Mouse (Mus musculus): ENCODE results near the gene Slc15a2. TPM values are rescaled to one million over a fixed set of nuclear protein-coding genes. Genes with fewer than 3 reads are reported as not detected.

The Slc15a2 gene
- polyA plus RNA-seq, 1 experiment from 2014 or later, result 0.42 TPM

- Histone ChIP-seq H3K4me2 (ENCODE audit: low read length) (no peak overlapping the region), H3K9me3 (ENCODE audit: control insufficient read depth, low read length) (no peaks in the 10 kb centered on the region), H3K27ac (replicated peaks in 1 of 2; ENCODE audit: control insufficient read depth in 1 of 2, insufficient read depth in 1 of 2, low read depth in 2 of 2, low read length in 2 of 2) (no peak overlapping the region), H3K9ac (ENCODE audit: low read length) (no peak overlapping the region), H3K4me3 (ENCODE audit: control insufficient read depth in 1 of 2, insufficient read depth in 1 of 2, low read depth in 1 of 2, low read length in 2 of 2) (no peak overlapping the region), H3K27me3 (ENCODE audit: control insufficient read depth, insufficient read depth, low read length) (no peaks in the 10 kb centered on the region), H3K36me3 (ENCODE audit: control insufficient read depth, insufficient read depth, low read length) (no peaks in the 10 kb centered on the region), H3K4me1 (ENCODE audit: control insufficient read depth in 2 of 2, insufficient read depth in 2 of 2, low read length in 2 of 2) (peaks cover 0 to 2% of the 10 kb centered on the region in 2 experiments; a peak in 1 of 4 replicates)
- 19% methylated on average over 7 of the region's 7 CpGs for WGBS
- peak; percentile 79; the same call in 1 of the 2 replicates for ATAC-seq (ENCODE audit: insufficient number of reproducible peaks, insufficient read depth, low FRiP score, low read depth)
These were observed 32.7 kb upstream of the Slc15a2 start for GRCm38 (mm10) chr16:36817321-36817926.

- Histone ChIP-seq H3K27ac (replicated peaks in 1 of 2; ENCODE audit: control insufficient read depth in 1 of 2, insufficient read depth in 1 of 2, low read depth in 2 of 2, low read length in 2 of 2) (no peak overlapping the region), H3K4me1 (ENCODE audit: control insufficient read depth in 2 of 2, insufficient read depth in 2 of 2, low read length in 2 of 2) (peaks cover 0 to 2% of the 10 kb centered on the region in 2 experiments; a peak in 1 of 4 replicates), H3K9me3 (ENCODE audit: control insufficient read depth, low read length) (no peaks in the 10 kb centered on the region), H3K27me3 (ENCODE audit: control insufficient read depth, insufficient read depth, low read length) (no peaks in the 10 kb centered on the region), H3K36me3 (ENCODE audit: control insufficient read depth, insufficient read depth, low read length) (no peaks in the 10 kb centered on the region), H3K4me2 (ENCODE audit: low read length) (no peak overlapping the region), H3K9ac (ENCODE audit: low read length) (no peak overlapping the region), H3K4me3 (ENCODE audit: control insufficient read depth in 1 of 2, insufficient read depth in 1 of 2, low read depth in 1 of 2, low read length in 2 of 2) (no peak overlapping the region)
- ATAC-seq (ENCODE audit: insufficient number of reproducible peaks, insufficient read depth, low FRiP score, low read depth), result no peak
These were observed 32.2 kb upstream of the Slc15a2 start for GRCm38 (mm10) chr16:36816916-36817315.

DNA sequence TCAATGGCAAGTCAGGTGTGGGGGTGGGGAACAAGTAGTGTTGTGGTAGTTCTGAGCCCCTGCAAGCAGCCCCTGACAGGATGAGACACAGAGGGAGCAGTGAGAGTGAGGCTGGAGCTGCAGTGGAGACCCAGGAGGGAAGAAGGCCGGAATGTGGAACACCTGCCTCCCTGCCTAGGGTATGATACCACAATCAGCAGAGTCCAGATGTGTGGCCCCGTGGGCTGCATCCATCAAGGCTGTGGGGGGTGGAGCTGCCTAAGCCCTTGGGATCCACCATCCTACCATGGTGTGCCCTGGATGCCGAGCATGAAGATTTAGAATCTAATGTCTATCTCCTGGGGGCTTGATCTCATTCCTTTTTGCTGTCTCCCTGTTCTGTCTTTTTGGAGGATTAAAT is 28.9 kb upstream of the Slc15a2 start:
- Histone ChIP-seq H3K9me3 (ENCODE audit: control insufficient read depth, low read length) (no peaks in the 10 kb centered on the region), H3K27me3 (ENCODE audit: control insufficient read depth, insufficient read depth, low read length) (no peaks in the 10 kb centered on the region), H3K4me1 (ENCODE audit: control insufficient read depth in 2 of 2, insufficient read depth in 2 of 2, low read length in 2 of 2) (no peaks in the 10 kb centered on the region), H3K9ac (ENCODE audit: low read length) (no peak overlapping the region), H3K36me3 (ENCODE audit: control insufficient read depth, insufficient read depth, low read length) (no peaks in the 10 kb centered on the region), H3K4me3 (ENCODE audit: control insufficient read depth in 1 of 2, insufficient read depth in 1 of 2, low read depth in 1 of 2, low read length in 2 of 2) (no peak overlapping the region), H3K27ac (replicated peaks in 1 of 2; ENCODE audit: control insufficient read depth in 1 of 2, insufficient read depth in 1 of 2, low read depth in 2 of 2, low read length in 2 of 2) (no peak overlapping the region), H3K4me2 (ENCODE audit: low read length) (no peak overlapping the region)
- no peak for ATAC-seq (ENCODE audit: insufficient number of reproducible peaks, insufficient read depth, low FRiP score, low read depth)
- WGBS, result 53% methylated on average over 3 of the region's 3 CpGs

- H3K4me1 ChIP-seq (ENCODE audit: control insufficient read depth in 2 of 2, insufficient read depth in 2 of 2, low read length in 2 of 2), result no peaks in the 10 kb centered on the region
- H3K27ac ChIP-seq (replicated peaks in 1 of 2; ENCODE audit: control insufficient read depth in 1 of 2, insufficient read depth in 1 of 2, low read depth in 2 of 2, low read length in 2 of 2), result no peak overlapping the region
- no peak overlapping the region for H3K4me2 ChIP-seq (ENCODE audit: low read length)
- H3K27me3 ChIP-seq (ENCODE audit: control insufficient read depth, insufficient read depth, low read length), result no peaks in the 10 kb centered on the region
- no peak overlapping the region for H3K9ac ChIP-seq (ENCODE audit: low read length)
- H3K4me3 ChIP-seq (ENCODE audit: control insufficient read depth in 1 of 2, insufficient read depth in 1 of 2, low read depth in 1 of 2, low read length in 2 of 2), result no peak overlapping the region
- H3K9me3 ChIP-seq (ENCODE audit: control insufficient read depth, low read length), result no peaks in the 10 kb centered on the region
- H3K36me3 ChIP-seq (ENCODE audit: control insufficient read depth, insufficient read depth, low read length), result no peaks in the 10 kb centered on the region
- 91% methylated on average over 3 of the region's 3 CpGs for WGBS
- no peak for ATAC-seq (ENCODE audit: insufficient number of reproducible peaks, insufficient read depth, low FRiP score, low read depth)
These were observed 23.9 kb upstream of the Slc15a2 start for GRCm38 (mm10) chr16:36808616-36809015.

DNA sequence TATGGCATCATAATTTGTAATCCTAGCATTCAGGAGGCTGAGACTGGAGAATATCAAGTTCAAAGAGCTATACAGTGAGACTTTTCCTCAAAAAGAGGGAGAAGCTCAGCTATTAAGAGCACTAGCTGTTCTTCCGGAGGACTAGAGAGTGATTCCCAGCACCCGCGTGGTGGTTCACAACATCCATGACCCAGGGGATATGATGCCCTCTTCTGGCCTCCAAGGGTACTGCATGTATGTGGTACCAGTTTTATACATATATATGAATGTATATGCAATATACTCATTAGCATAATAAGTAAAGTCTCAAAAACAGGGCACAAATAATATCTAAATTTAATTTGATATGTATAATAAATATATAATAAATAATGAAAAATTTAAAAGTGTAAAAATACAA is 17.6 kb upstream of the Slc15a2 start:
- no peak overlapping the region for H3K9ac ChIP-seq (ENCODE audit: low read length)
- H3K4me2 ChIP-seq (ENCODE audit: low read length), result no peak overlapping the region
- H3K4me3 ChIP-seq (ENCODE audit: control insufficient read depth in 1 of 2, insufficient read depth in 1 of 2, low read depth in 1 of 2, low read length in 2 of 2), result no peak overlapping the region
- no peak overlapping the region for H3K27ac ChIP-seq (replicated peaks in 1 of 2; ENCODE audit: control insufficient read depth in 1 of 2, insufficient read depth in 1 of 2, low read depth in 2 of 2, low read length in 2 of 2)
- no peak for ATAC-seq (ENCODE audit: insufficient number of reproducible peaks, insufficient read depth, low FRiP score, low read depth)
- no peaks in the 10 kb centered on the region for H3K36me3 ChIP-seq (ENCODE audit: control insufficient read depth, insufficient read depth, low read length)
- H3K4me1 ChIP-seq (ENCODE audit: control insufficient read depth in 2 of 2, insufficient read depth in 2 of 2, low read length in 2 of 2), result no peaks in the 10 kb centered on the region
- H3K9me3 ChIP-seq (ENCODE audit: control insufficient read depth, low read length), result no peaks in the 10 kb centered on the region
- WGBS, result 83% methylated on average over 3 of the region's 3 CpGs
- no peaks in the 10 kb centered on the region for H3K27me3 ChIP-seq (ENCODE audit: control insufficient read depth, insufficient read depth, low read length)

DNA sequence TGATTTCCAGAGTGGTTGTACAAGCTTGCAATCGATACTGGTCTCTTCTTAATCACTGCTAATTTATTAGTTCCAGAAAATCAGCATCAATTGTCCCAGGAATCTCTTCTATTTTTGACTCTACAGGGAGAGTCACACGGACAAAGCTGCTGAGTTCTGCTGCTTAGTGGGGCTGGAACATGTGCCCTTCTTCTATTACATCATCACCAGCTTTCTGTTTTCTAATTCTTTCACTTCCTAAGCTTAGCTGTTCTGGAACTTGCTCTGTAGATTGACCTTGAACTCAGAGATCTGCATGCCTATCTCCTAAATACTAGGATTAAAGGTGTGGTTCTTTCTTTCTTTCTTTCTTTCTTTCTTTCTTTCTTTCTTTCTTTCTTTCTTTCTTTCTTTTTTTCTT is 13.6 kb upstream of the Slc15a2 start:
- H3K27ac ChIP-seq (replicated peaks in 1 of 2; ENCODE audit: control insufficient read depth in 1 of 2, insufficient read depth in 1 of 2, low read depth in 2 of 2, low read length in 2 of 2), result no peak overlapping the region
- no peak overlapping the region for H3K4me2 ChIP-seq (ENCODE audit: low read length)
- H3K9me3 ChIP-seq (ENCODE audit: control insufficient read depth, low read length), result no peaks in the 10 kb centered on the region
- WGBS, result 70% methylated on average over 2 of the region's 2 CpGs
- H3K9ac ChIP-seq (ENCODE audit: low read length), result no peak overlapping the region
- ATAC-seq (ENCODE audit: insufficient number of reproducible peaks, insufficient read depth, low FRiP score, low read depth), result no peak
- H3K4me1 ChIP-seq (ENCODE audit: control insufficient read depth in 2 of 2, insufficient read depth in 2 of 2, low read length in 2 of 2), result no peaks in the 10 kb centered on the region
- H3K27me3 ChIP-seq (ENCODE audit: control insufficient read depth, insufficient read depth, low read length), result no peaks in the 10 kb centered on the region
- no peaks in the 10 kb centered on the region for H3K36me3 ChIP-seq (ENCODE audit: control insufficient read depth, insufficient read depth, low read length)
- H3K4me3 ChIP-seq (ENCODE audit: control insufficient read depth in 1 of 2, insufficient read depth in 1 of 2, low read depth in 1 of 2, low read length in 2 of 2), result no peak overlapping the region

GRCm38 (mm10) chr16:36794976-36795375 is 10.2 kb upstream of the Slc15a2 start:
- H3K4me2 ChIP-seq (ENCODE audit: low read length), result no peak overlapping the region
- no peaks in the 10 kb centered on the region for H3K27me3 ChIP-seq (ENCODE audit: control insufficient read depth, insufficient read depth, low read length)
- no peak overlapping the region for H3K9ac ChIP-seq (ENCODE audit: low read length)
- H3K4me1 ChIP-seq (ENCODE audit: control insufficient read depth in 2 of 2, insufficient read depth in 2 of 2, low read length in 2 of 2), result no peaks in the 10 kb centered on the region; a peak in 1 of 4 replicates
- no peaks in the 10 kb centered on the region for H3K36me3 ChIP-seq (ENCODE audit: control insufficient read depth, insufficient read depth, low read length)
- H3K9me3 ChIP-seq (ENCODE audit: control insufficient read depth, low read length), result no peaks in the 10 kb centered on the region
- WGBS, result 64% methylated on average over 2 of the region's 2 CpGs
- H3K4me3 ChIP-seq (ENCODE audit: control insufficient read depth in 1 of 2, insufficient read depth in 1 of 2, low read depth in 1 of 2, low read length in 2 of 2), result no peak overlapping the region
- ATAC-seq (ENCODE audit: insufficient number of reproducible peaks, insufficient read depth, low FRiP score, low read depth), result no peak
- H3K27ac ChIP-seq (replicated peaks in 1 of 2; ENCODE audit: control insufficient read depth in 1 of 2, insufficient read depth in 1 of 2, low read depth in 2 of 2, low read length in 2 of 2), result no peak overlapping the region

DNA sequence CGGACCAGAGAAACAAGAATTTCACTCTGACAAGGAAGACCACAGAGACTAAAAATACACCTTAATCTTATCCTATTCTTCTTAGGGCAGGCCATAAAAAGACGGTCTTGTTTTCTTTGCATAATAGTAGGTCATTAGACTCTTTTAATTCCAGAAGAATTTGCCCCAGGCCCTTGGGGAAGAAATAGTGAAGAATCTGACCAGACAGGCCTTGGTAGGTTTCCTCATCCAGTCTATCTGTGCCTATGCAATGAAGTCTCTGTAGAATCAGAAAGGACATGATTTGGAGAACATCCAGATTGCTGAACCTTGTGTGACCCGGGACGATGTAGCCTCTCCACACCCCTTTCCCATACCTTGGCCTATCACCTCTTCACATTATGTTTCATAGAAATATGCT is 5.4 kb upstream of the Slc15a2 start:
- H3K4me1 ChIP-seq (ENCODE audit: control insufficient read depth in 2 of 2, insufficient read depth in 2 of 2, low read length in 2 of 2), result no peaks in the 10 kb centered on the region; a peak in 1 of 4 replicates
- H3K4me2 ChIP-seq (ENCODE audit: low read length), result no peak overlapping the region
- H3K27ac ChIP-seq (replicated peaks in 1 of 2; ENCODE audit: control insufficient read depth in 1 of 2, insufficient read depth in 1 of 2, low read depth in 2 of 2, low read length in 2 of 2), result no peak overlapping the region
- H3K4me3 ChIP-seq (ENCODE audit: control insufficient read depth in 1 of 2, insufficient read depth in 1 of 2, low read depth in 1 of 2, low read length in 2 of 2), result no peak overlapping the region
- no peaks in the 10 kb centered on the region for H3K36me3 ChIP-seq (ENCODE audit: control insufficient read depth, insufficient read depth, low read length)
- H3K9me3 ChIP-seq (ENCODE audit: control insufficient read depth, low read length), result no peaks in the 10 kb centered on the region
- WGBS, result 63% methylated on average over 4 of the region's 4 CpGs
- H3K27me3 ChIP-seq (ENCODE audit: control insufficient read depth, insufficient read depth, low read length), result no peaks in the 10 kb centered on the region
- no peak for ATAC-seq (ENCODE audit: insufficient number of reproducible peaks, insufficient read depth, low FRiP score, low read depth)
- H3K9ac ChIP-seq (ENCODE audit: low read length), result no peak overlapping the region

All from heart, embryonic 14.5 days (tissue).